Mouse (Mus musculus) spleen, adult 12 weeks (tissue): ENCODE results near the gene Chrd.

Source experiments
- DNase-seq: peaks from one replicate; pipeline ENCODE4 v3.0.0; 2022; ENCODE audit warnings: low spot score

The Chrd gene

DNA sequence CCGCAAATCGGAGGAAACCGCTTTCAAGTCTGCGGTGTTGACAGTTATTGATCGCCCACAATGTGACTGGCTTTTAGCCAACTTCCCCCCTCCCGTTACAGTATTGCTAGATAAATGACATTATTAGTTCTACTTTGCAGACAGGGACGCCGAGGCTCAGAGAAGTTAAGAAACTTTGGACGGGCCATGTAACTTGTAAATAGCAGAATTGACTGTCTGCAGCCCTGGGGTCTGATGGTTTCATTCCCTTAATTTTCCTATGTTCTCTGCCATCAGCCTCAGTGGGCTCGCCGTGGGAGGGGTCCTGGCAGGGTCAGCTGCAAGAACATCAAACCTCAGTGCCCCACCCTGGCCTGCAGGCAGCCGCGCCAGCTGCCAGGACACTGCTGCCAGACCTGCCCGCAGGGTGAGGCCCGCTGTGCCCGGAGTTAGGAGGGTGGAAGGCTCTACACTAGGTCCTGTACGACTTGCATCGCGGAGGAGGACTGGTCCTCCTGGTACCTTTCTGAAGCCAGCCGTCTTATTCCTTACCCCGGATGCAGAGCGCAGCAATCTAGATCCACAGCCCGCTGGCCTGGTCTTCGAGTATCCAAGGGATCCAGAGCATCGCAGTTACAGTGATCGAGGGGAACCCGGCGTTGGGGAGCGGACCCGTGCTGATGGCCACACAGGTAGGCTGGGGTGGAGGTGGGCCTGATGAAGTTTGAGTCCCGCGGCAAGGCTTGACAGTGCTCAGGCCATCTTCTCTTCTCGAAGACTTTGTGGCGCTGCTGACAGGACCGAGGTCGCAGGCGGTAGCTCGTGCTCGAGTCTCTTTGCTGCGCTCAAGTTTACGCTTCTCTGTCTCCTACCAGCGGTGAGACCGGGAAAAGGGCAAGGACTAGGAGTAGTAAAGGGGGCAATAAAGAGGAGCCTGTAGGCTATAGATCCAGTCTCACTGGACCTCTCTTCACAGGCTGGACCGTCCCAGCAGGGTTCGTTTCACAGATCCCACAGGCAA is 1.1 kb downstream of the Chrd start, which contains the start of gene Thpo:
Gene Thpo, minus strand, starts transcription at position 781 of the 1,000 bp plus-strand sequence.
- DNase-seq, result no peak

DNA sequence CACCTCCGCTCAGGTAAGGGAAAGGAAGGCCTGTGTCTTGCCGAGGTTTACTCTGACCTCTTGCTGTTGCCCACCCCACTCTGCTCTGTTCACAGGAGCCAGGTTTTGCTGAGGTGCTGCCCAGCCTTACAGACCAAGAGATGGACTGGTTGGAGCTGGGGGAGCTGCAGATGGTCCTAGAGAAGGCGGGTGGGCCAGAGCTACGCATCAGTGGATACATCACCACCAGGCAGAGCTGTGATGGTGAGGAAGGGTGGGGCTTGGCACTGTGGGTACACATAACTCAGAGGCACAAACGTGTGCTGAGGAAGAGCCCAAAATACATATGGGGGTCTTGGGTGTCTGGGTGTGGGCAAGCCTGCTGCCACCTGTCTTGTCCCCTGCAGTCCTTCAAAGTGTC is 2.7 kb downstream of the Chrd start:
- DNase-seq, result no peak

DNA sequence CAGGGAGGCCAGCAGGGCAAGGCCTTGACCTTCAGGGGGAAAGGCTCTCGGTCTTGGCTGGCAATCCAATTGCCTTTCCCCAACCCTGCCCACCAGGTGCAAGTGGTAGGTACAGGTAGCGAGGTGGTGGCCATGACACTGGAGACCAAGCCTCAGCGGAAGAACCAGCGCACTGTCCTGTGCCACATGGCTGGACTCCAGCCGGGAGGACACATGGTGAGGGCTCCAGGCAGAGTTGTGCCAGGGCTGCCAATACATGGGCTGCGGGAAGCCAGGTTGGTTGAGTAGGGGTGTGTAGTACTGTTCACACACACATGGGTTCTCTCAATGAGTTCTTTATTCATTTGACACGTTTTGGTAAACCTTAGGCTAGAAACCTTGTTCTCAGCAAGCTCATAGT is 3.2 kb downstream of the Chrd start:
- no peak for DNase-seq

DNA sequence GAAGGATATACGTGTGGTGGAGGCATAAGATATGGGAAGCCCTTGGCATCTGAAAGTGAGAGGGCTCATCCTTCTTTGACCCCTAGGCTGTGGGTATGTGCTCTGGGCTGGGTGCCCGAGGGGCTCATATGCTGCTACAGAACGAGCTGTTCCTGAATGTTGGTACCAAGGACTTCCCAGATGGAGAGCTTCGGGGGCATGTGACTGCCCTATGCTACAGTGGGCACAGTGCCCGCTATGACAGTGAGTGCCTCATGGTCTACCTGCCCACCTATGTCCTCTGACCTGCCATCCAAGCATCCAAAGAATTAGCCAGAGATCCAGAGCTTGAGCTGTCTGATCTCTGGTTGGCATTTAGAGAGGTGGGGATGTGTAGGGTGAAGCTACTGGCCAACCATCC is 3.9 kb downstream of the Chrd start:
- no peak for DNase-seq

DNA sequence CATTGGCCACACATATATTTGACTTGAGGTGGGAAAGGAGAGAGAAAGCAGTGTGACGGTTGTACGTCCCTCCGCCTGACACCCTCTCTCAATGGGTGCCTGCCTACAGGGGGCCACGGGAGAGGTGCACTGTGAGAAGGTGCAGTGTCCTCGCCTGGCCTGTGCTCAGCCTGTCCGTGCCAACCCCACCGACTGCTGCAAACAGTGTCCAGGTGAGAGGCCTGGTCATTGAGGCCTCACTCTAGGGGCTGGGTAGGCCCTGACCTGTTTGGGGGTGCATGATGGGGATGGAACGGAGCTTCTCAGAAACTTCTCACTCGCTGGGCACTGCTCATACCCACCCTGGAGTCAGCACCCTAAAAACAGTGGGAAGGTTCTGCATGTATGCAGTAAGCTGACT is 6.9 kb downstream of the Chrd start:
- no peak for DNase-seq

DNA sequence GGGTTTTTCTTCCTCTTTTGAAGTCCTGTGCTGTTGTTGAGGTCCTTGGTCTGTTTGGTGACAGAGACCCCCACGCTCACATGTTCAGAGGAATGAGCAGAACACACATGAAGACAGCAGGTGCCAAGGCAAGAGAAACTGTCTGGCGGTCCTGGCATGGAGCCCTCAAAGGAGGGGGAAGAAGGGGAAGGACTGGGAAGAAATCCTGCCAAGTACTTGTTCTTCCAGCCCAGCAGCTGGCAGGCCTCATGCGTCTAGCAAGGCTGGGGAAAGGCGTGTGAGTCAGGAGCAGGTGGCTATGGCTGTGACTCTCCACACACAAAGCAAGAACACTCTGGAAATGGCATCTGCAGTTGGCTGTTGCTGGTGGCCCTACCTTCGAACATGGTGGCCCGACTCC is 13.7 kb downstream of the Chrd start:
- no peak for DNase-seq

DNA sequence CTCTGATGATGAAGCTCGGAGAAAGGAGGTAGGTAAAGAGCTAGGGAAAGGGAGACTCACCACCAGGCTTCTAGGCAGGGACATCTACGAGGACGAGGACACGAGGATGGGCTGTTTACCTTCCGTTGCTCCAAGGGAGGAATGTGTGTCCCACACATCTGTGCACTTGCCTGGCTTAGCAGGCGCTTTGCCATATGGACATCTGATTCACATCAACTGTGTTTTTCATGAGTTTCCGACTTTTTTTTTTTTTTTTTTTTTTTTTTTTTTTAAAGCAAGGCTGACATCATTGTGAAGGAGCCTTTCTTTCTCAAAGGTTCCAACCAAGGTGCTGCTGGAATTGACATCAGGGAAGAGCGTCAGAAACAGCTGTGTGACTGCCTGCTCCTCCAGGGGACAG is 17.6 kb downstream of the Chrd start:
- DNase-seq, result no peak

DNA sequence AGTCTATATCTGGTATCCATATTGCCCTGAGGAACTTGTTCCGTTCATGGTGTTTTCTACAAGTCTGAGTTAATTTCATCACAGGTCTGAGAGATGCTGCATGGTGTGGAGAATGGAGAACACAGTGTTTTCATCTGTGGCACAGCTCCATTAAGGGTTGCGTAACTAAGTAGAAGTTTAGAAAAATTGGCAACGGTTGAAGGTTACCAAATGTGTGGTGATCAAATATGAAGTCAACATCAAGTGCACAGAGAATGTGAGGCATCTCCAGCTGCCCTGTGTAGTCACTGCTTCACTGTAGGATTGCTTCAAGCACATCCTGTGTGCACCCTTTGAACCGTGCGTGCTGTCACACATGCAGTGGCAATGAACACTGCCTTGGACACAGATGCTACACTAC is 23.1 kb downstream of the Chrd start:
- DNase-seq, result no peak

DNA sequence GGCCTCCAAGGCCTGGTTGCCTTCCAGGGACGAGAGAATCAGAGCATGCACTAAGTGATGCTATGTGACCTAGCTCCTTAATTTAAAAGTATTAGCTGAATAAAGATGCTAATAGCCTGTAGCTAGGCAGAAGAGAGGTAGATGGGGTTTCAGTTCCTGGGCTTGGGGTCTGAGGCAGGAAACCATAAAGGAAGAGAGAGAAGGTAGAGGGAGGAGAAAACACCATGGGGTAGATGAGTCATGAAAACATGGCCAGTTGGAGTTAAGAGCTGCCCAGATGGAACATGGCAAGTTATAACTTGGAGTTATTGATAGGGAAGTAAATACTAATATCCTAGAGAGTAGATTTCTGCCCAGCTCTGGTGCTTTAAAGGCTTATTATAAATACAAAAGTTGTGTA is 24.5 kb downstream of the Chrd start:
- no peak for DNase-seq

DNA sequence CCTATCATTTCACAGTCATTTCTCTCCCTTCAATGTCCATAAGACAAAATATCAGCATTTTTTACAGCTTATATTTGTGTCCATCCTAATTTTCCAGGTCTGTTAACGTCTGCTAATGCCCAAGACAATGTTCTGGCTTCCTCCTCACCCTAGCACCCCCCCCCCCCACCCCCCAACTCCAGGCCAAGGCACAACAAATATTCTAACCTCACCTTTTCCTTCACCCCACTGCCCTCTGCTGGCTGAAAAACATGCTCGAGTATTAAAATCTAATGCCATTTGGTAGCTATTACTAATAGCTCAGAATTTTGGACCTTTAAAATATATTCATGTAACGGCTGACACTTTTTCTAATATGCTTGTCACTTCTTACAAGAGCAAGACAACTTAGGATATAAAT is 28.8 kb downstream of the Chrd start:
- DNase-seq, result no peak

DNA sequence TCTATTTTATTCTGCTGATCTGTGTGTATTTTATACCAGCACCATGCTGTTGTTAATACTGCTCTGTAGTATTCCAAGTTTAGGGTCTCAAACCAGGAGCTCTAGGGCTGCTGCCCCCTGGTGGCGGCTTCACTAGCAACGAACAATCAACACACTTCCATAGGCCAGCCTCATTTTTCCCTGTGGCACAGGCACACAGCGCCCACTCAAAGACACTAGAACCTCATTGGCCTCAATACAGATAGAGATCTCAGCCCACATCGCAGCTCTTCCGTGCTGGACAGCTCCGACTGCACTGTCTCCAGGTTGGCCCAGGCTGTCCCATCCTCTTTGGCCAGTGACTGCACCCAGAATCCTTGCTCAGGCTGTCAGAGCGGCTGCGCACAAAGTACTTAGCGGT is 32.3 kb downstream of the Chrd start:
- peak; percentile 25 for DNase-seq

DNA sequence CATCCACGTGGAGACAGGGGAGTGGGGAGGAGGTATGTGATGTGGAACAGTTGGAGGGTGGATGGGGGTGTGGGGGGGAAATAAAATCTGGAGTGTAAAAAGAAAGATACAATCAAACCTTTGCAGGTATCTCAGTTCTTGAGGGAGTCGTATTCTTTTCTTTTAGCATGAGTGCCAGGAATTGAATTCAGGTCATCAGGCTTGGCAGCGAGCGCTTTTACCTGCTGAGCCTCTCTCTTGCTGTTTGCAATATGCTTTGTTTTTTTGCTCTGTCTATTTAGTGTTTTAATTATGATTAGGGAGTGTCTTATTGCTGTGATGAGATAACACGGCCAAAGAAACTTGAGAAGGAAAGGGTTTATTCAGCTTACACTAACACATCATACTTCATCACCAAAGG is 42.1 kb downstream of the Chrd start:
- DNase-seq, result no peak

DNA sequence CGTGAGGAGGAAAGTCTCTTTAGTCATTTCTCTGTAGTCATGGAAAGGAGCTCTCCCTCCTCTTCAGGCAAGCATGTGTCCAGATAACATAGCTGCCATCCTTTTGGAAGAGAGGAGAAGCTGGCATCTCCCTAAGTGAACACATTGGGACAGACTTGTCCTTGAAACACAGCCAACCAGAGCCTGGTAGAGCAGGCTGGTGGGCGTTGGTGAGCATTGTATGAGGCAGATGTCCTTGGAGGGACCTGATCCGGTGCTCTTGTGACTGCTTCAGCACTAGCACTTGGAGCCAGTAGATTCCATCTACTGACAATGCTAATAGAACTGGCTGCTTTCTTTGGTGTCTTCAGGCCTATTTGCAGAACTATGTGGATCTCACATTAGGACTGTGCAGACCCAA is 46.9 kb downstream of the Chrd start:
- no peak for DNase-seq

DNA sequence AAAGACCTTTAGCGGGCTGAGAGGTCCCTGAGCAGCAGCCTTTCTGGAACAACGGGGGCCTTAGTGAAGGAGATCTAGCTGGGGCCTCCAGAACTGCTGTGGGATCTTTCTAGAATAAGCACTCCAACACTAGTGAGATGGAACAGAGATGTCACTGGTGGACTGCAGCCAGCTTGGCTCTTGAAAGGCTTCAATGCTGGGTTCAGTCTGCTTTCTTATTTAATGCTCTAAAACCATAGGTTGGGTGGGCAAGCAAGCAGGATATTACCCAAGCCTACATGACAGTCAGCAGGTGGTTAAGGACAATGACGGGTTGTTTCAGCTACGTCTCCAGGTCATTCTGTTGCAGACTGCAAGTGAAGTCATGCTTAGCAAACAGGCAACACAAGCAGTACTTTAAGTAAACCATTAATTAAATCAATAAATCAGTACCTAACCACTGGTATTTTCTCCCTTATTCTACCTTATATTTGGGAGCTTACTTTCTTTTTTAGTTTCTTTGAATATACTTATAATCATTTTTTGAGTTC is 48.2 kb downstream of the Chrd start:
- no peak for DNase-seq

DNA sequence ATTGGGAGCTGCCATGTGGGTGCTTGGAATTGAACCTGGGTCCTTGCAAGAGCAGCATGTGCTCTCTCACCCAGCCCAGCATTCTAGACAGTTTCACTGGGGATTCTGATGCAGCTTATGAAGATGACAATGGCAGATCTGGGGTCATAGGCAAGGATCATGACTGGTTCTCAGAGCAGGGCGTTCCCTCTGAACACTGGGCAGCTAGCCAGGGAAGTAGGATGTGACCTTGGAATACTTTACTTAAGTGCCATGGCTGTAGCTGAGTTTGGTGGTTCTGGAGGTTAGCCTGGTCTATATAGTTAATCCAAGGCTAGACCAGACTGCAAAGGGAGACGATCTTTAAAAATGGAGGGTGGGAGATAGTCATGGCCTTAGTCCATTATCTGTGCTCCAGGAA is 51.0 kb downstream of the Chrd start:
- DNase-seq, result no peak

DNA sequence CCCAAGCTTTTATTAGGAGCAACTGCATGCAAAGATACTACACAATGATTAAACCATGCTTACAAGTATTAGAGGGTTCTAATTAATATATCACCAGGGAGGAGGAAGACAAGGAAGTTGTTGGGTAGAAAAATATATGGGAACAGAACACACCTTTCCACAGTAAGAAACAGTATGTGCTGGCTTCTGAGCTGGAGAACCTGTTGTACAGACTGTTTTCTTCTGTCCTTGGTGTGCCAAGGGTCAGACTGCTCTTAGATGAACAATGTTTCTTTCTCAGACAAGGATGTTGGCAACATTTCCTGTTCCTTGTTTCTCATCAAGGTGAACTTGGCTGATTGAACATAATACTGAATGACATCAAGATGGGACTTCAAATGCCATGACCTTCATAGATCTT is 51.8 kb downstream of the Chrd start:
- no peak for DNase-seq

DNA sequence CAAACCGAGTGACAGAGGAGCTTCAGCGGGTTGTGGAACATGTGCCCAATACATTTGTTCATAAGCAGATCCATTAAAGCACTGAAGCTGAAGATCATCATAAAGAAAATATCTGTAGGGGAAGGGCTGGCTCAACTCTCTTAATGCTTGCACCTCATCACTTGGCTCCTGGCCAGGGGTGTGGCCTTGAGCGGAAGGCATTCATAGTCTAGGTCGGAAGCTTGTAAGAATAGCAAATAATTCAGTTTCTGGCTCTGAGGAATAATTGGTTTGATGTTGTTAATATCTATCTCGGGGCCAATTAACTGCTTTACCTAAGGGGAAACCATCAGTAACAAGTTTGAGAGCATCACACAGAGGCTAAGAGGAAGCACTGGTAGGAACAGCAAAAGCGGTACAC is 53.6 kb downstream of the Chrd start:
- DNase-seq, result no peak

DNA sequence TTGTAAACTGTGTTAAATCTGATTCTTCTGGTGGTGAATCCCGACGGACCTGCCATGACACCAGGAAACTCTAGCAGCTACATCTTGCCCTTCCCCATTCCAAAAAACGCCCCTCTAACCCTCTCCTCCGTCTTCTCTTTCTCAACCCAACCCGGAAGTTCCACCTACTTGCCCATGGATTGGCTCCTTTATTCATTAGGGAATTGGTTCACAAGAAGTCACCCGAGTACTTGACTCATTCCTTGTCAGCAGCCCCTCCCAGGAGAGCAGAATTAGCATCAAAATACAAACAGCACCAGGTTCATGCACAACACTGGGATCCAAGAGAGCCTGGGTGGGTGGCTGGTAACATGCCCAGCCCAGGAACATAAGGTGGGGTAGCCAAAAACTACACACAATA is 58.9 kb downstream of the Chrd start:
- no peak for DNase-seq
